Mouse (Mus musculus) right cerebral cortex, adult 2 months (tissue): ENCODE data around the gene Cyp3a59.
"Not testable (repeated sequence)": the region's sequence is repeated elsewhere in the genome, so short reads cannot be mapped to it uniquely, and the experiment has no call there.

ENCODE experiments used
- DNase-seq, 2 experiments: peaks; one replicate each; pipeline ENCODE4 v3.0.0; 2021 to 2022; ENCODE audit warnings: low spot score in 2 of 2

Gene Cyp3a59

GRCm38 (mm10) chr5:146078945-146079344, at the start of gene Cyp3a59:
Gene Cyp3a59 (plus strand): TSS chr5:146079257.
- DNase-seq = not testable (repeated sequence)

- no peak for DNase-seq
Observed at GRCm38 (mm10) chr5:146070099-146070498, 9.0 kb upstream of the Cyp3a59 start.

GRCm38 (mm10) chr5:146147903-146148302, 68.8 kb downstream of the Cyp3a59 start:
- no peak for DNase-seq

- DNase-seq = no peak
Observed at GRCm38 (mm10) chr5:146150454-146150853, 71.4 kb downstream of the Cyp3a59 start.

- DNase-seq = not testable (repeated sequence)
Observed at GRCm38 (mm10) chr5:146158326-146158725, 79.3 kb downstream of the Cyp3a59 start.

GRCm38 (mm10) chr5:146160439-146160838, 81.4 kb downstream of the Cyp3a59 start, which contains the start of gene Gm5565:
Gene Gm5565 (minus strand): TSS chr5:146160539.
- DNase-seq = not testable (repeated sequence)
